Mouse (Mus musculus) forebrain, embryonic 16.5 days (tissue): ENCODE results near the gene Aspa. TPM values are rescaled to one million over a fixed set of nuclear protein-coding genes. Genes with fewer than 3 reads are reported as not detected.
"Not testable (repeated sequence)": the region's sequence is repeated elsewhere in the genome, so short reads cannot be mapped to it uniquely, and the experiment has no call there.

Experiments used
- ATAC-seq: fragments of 200-750 bp; cut with Nextera tagmentation; 2 replicates; pipeline ENCODE4 v1.8.0; 2017; ENCODE audit warnings: mild to moderate bottlenecking, moderate library complexity
- H3K27ac ChIP-seq: fragments of 300-500 bp; sonication (generic); 2 replicates; pipeline ENCODE4 v1.5.1; 2014; ENCODE audit warnings: low read length, control low read depth
- H3K27me3 ChIP-seq: fragments of 300-500 bp; sonication (generic); replicated peaks from 2 replicates; pipeline ENCODE4 v1.6.1; 2014; ENCODE audit warnings: low read length; ENCODE audit not compliant: control insufficient read depth, insufficient read depth
- H3K36me3 ChIP-seq: fragments of 300-500 bp; sonication (generic); 2 replicates; pipeline ENCODE4 v1.6.1; 2014; ENCODE audit not compliant: control insufficient read depth, insufficient read depth
- H3K4me1 ChIP-seq: fragments of 300-500 bp; sonication (generic); replicated peaks from 2 replicates; pipeline ENCODE4 v1.6.1; 2014; ENCODE audit warnings: low read length; ENCODE audit not compliant: control insufficient read depth, insufficient read depth
- H3K4me2 ChIP-seq: fragments of 300-500 bp; sonication (generic); 2 replicates; pipeline ENCODE4 v1.6.1; 2014; ENCODE audit warnings: mild to moderate bottlenecking, low read length, control low read depth
- H3K4me3 ChIP-seq: fragments of 300-500 bp; sonication (generic); replicated peaks from 2 replicates; pipeline ENCODE4 v1.5.1; 2014; ENCODE audit warnings: mild to moderate bottlenecking, low read length, control low read depth
- H3K9ac ChIP-seq: fragments of 300-500 bp; sonication (generic); replicated peaks from 2 replicates; pipeline ENCODE4 v1.6.1; 2014; ENCODE audit warnings: low read depth, low read length, control low read depth
- H3K9me3 ChIP-seq: fragments of 300-500 bp; sonication (generic); 2 replicates; pipeline ENCODE4 v1.6.1; 2016; ENCODE audit warnings: low read length; ENCODE audit not compliant: control insufficient read depth
- WGBS: fragments of 180-500 bp; shearing (Covaris S2); extraction: QIAGEN DNeasy Blood & Tissue Kit; methylation state at CpG from one replicate; pipeline ENCODE4 v1.1.7; 2014; 5-methylcytosine and 5-hydroxymethylcytosine counted together
- polyA plus RNA-seq: library from polyadenylated mRNA; unstranded; fragments of >200 nt; fragmentation: Nextera tagmentation; extraction: Ambion mirVana; gene quantifications from 2 replicates; pipeline ENCODE4 v1.2.1, GENCODE M21; 2015

The Aspa gene
- 0.77 and 1.3 TPM in 2 replicates for polyA plus RNA-seq

DNA sequence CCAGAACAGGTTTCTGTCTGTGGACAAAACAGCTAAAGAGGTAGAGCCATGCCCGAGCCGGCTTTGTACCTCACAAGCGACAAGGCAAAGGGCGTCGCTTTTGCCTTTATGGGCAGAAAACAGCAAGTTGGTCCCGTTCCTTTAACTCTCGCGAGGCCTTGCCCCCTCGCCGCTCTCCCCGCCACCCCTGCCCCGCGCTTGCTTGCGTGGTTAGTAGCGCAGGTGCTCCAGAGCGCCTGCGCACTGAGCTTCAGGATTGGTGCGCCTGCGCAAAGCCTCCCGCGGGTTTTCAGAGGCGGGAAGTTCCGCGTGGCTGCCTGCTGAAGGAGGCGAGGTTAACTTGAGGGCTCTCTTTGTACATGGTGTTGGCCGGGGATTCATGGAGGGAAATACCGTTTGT is at the start of gene Aspa, which contains the start of the genes Gm49340 and Spata22:
TSS of gene Aspa (minus strand) at position 155 of the 400 bp plus-strand sequence.
TSS of gene Gm49340 (plus strand) at position 300 of the 400 bp plus-strand sequence.
TSS of gene Spata22 (plus strand) at position 300 of the 400 bp plus-strand sequence.
- no peak for ATAC-seq
- Histone ChIP-seq H3K27ac (no peak within 1 kb of the TSS), H3K4me3 (no peak within 1 kb of the TSS), H3K9ac (no peak within 1 kb of the TSS), H3K36me3 (no peaks in the 10 kb centered on the region), H3K4me1 (no peaks in the 10 kb centered on the region), H3K4me2 (no peak within 1 kb of the TSS), H3K27me3 (no peaks in the 10 kb centered on the region), H3K9me3 (no peaks in the 10 kb centered on the region)
- 84% methylated on average over 27 of the region's 27 CpGs for WGBS

DNA sequence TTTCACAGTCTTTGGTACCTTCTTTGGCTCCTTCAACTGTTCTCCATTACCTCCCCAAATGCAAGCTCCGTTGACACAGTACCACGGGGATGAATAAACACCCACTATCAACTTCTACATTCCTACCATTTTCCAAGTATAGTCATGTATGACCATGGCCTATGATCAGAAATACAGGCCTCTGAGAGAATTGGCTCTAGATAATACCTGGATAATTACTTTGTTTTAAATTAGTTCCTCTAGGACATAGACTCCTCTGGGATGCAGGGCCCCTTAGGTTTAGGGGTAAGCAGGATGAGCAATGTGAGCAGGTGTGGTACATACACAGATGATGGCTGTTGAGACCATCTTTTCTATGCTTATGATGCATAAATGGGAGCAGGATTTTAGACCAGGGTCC is 41.5 kb upstream of the Aspa start, which contains the start of gene Olfr376:
TSS of gene Olfr376 (plus strand) at position 301 of the 400 bp plus-strand sequence.
- H3K4me3 ChIP-seq = no peak within 1 kb of the TSS
- H3K4me1 ChIP-seq = no peaks in the 10 kb centered on the region
- H3K9me3 ChIP-seq = no peaks in the 10 kb centered on the region
- H3K9ac ChIP-seq = no peak within 1 kb of the TSS
- H3K4me2 ChIP-seq = no peak within 1 kb of the TSS
- no peaks in the 10 kb centered on the region for H3K36me3 ChIP-seq
- WGBS = 88% methylated on average over 2 of the region's 2 CpGs
- no peak for ATAC-seq
- H3K27me3 ChIP-seq = no peaks in the 10 kb centered on the region
- no peak within 1 kb of the TSS for H3K27ac ChIP-seq

DNA sequence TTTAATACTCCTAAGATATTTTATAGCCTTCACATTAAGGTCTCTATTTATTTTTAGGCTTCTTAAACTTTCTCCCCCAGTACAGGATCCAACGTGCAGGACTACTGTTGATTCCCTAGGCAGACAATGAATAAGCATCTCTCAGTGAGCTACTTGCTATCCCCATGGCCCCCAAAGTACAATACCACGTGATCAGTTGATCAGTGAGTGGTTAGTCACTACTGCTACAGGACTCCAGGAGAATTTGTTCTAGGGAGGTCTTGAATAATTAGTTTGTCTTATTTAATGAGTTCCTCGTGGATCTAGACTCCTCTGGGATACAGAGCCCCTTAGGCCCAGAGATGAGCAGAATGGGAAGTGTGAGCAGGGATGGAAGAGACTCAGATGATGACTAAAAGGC is 21.1 kb upstream of the Aspa start, which contains the start of gene Olfr20:
TSS of gene Olfr20 (plus strand) at position 301 of the 400 bp plus-strand sequence.
- no peak within 1 kb of the TSS for H3K27ac ChIP-seq
- H3K4me3 ChIP-seq = no peak within 1 kb of the TSS
- ATAC-seq = no peak
- no peak within 1 kb of the TSS for H3K9ac ChIP-seq
- 49% methylated on average over 3 of the region's 3 CpGs for WGBS
- no peaks in the 10 kb centered on the region for H3K36me3 ChIP-seq
- H3K9me3 ChIP-seq = no peaks in the 10 kb centered on the region
- no peaks in the 10 kb centered on the region for H3K27me3 ChIP-seq
- H3K4me2 ChIP-seq = no peak within 1 kb of the TSS
- no peaks in the 10 kb centered on the region for H3K4me1 ChIP-seq

DNA sequence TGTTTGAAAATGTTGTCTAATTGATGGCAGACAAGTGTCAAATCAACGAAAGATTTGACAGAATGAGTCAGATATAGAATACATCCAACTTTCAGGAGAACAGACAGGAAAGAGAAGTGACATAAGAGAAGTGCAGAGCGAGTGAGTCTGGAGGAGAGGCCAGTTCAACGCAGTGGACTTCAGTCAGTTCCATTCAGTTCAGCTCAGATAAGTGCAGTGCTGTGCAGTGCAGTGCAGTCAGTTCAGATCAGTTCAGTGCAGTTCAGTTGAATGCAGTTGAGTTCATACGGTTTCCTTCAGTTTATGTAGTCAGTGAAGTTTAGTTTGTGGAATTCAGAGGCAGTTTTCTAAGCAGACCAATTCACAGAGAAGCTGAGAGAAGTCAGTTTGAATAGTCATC is 7.5 kb upstream of the Aspa start:
- ATAC-seq = no peak
- Histone ChIP-seq H3K4me3 (no peak overlapping the region), H3K27me3 (no peaks in the 10 kb centered on the region), H3K4me1 (no peaks in the 10 kb centered on the region), H3K9ac (no peak overlapping the region), H3K27ac (no peak overlapping the region), H3K4me2 (no peak overlapping the region), H3K9me3 (no peaks in the 10 kb centered on the region), H3K36me3 (no peaks in the 10 kb centered on the region)
- WGBS = 83% methylated on average over 4 of the region's 4 CpGs

DNA sequence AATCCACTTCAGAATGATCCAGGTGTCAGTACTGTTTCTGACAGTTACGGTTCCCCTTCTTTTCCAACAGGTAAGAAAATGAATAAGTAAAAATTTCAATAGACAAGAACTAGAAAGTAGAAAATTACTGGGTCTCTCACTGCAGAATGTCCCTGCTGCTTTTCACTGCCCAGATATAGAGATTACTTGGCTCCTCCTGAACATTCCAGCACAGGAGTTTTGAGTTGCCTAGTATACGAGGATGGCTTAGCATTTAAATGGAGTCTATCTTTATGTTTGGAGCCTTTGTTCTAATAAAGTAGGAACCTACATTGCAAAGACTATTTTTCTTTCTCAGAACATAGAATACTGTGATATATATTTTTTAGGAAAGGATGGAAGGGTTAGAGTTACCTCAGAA is 4.0 kb upstream of the Aspa start:
- no peak overlapping the region for H3K4me3 ChIP-seq
- H3K36me3 ChIP-seq = no peaks in the 10 kb centered on the region
- H3K27ac ChIP-seq = no peak overlapping the region
- H3K9ac ChIP-seq = no peak overlapping the region
- H3K4me2 ChIP-seq = no peak overlapping the region
- H3K4me1 ChIP-seq = no peaks in the 10 kb centered on the region
- H3K27me3 ChIP-seq = no peaks in the 10 kb centered on the region
- 65% methylated on average over 2 of the region's 2 CpGs for WGBS
- H3K9me3 ChIP-seq = no peaks in the 10 kb centered on the region
- ATAC-seq = no peak

DNA sequence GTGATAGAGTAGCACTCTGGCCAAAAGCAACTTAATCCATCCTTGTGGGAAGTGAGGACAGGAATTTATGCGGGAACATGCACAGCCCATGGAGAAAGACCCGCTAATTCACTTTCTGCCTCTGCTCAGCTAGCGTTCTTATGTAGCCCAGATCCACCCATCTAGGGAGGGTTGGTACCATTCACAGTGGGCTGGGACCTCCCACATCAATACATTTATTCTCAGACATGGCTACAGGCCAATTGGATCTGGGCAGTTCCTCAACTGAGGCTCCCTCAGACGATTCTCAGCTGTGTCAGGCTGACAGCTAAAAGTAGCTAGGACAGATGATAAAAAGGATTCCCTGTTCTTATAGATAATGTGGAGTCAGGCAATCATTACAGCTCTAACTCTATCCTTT is 2.0 kb downstream of the Aspa start:
- Histone ChIP-seq H3K4me3 (no peak overlapping the region), H3K27me3 (no peaks in the 10 kb centered on the region), H3K9me3 (no peaks in the 10 kb centered on the region), H3K36me3 (no peaks in the 10 kb centered on the region), H3K4me1 (no peaks in the 10 kb centered on the region), H3K27ac (no peak overlapping the region), H3K4me2 (no peak overlapping the region), H3K9ac (no peak overlapping the region)
- ATAC-seq = no peak
- WGBS = 67% methylated on average over 4 of the region's 4 CpGs

DNA sequence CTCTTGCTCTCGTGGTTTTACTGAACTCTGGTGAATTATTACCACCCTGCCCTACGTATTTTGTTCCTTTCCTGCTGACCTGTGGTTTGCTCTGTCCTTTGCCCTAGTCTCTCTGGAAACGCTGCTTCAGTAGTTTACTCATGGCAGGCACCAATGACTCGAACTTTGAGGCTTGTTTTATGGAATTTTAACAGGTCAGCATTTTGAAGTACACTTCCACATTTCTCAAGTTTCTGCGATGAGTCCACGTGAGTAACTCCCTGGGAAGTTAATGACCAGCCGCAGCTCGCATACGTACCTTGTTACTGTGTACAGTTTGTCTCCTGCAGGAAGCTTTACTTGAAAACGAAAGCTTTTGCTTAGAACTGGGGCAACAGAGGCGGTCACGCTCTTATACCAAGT is 2.9 kb downstream of the Aspa start:
- Histone ChIP-seq H3K27ac (no peak overlapping the region), H3K4me3 (no peak overlapping the region), H3K36me3 (no peaks in the 10 kb centered on the region), H3K9me3 (no peaks in the 10 kb centered on the region), H3K27me3 (no peaks in the 10 kb centered on the region), H3K4me1 (no peaks in the 10 kb centered on the region), H3K9ac (no peak overlapping the region), H3K4me2 (no peak overlapping the region)
- no peak for ATAC-seq
- WGBS = 72% methylated on average over 12 of the region's 12 CpGs

DNA sequence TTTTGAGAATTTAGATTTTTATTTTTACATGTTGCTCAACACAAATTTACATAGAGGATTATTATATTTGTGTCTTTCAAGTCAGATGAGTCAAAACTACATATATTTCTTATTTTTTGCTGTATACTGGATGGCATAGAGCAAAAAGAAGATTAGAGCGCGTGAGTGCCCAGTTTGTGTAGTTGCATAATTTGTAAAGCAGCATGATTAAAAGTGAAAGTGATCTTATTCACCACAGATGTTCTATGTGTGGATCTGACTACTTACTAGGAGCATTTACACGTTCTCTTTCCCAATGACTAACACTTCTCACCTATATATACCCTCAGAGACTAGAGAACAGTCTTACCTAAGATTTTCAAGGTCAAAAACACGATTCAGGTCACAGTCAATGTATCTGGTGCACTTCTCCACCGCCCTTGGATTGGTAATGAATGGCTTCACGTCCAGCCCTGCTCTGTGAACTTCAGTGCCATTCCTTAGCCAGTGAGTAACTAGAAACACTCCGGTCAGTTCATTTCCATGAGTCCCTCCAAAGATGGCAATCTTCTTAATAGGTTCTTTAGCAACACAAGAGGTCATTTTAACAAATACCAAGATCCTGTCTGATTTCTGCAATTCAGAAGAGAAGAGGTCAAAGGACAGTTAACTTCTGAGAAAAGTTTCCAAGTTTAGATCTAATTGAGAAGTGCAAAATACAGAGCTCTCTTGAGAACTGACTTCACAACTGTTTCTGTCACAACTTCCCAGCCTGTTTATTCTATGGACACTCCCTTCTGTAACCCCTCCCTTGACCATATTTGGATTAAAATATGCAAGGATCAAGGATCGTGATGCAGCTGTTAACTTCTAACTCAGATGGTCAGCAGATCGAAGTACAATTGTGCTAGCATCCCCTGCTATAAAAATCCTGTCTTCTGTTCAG is 5.2 kb downstream of the Aspa start:
- Histone ChIP-seq H3K36me3 (no peaks in the 10 kb centered on the region), H3K4me3 (no peak overlapping the region), H3K4me1 (no peaks in the 10 kb centered on the region), H3K9me3 (no peaks in the 10 kb centered on the region), H3K4me2 (no peak overlapping the region), H3K9ac (no peak overlapping the region), H3K27me3 (no peaks in the 10 kb centered on the region), H3K27ac (no peak overlapping the region)
- 77% methylated on average over 9 of the region's 9 CpGs for WGBS
- no peak for ATAC-seq

DNA sequence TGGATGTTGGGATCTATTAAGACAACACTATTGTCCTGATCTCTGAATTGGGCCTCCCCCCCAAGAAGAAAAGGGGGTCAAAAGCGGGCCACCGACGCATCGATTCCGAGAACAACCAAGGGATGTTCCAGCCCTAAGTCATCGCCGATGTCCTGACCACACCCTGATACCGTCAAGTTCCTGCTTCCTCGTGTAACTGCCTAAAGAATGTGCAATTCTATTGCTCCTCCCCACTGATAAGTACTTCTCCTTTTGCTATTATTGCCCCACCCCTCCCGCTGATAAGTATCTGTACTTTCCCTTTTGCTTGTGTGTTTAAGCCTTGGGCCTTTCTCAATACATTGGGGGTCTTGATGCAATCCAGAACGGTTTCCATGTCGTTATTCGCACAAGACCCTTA is 8.3 kb downstream of the Aspa start:
- not testable (repeated sequence) for H3K4me2 ChIP-seq, H3K4me1 ChIP-seq, H3K4me3 ChIP-seq, H3K9ac ChIP-seq, ATAC-seq, H3K9me3 ChIP-seq, H3K27ac ChIP-seq, H3K27me3 ChIP-seq, H3K36me3 ChIP-seq
- 94% methylated on average over 13 of the region's 13 CpGs for WGBS
